ENCODE assay signal across 16 mouse cellular contexts in genomic region chr13:91157941-91158340, GRCm38 (mm10).
"Had no signal": no experiment of that assay in that cellular context is flagged by ENCODE, and none has a peak within 500 bp of the region (broad histone marks: within the 10 kb centered on the region; RNA-seq: fewer than 3 reads in every experiment).

No protein-coding gene starts in this region.

- DNase-seq: kidney, postnatal 25 days; layer of hippocampus, adult 9-11 months; liver, embryonic 13.5 days; lung, adult 2 months; lung, postnatal 14 days; lung, postnatal 4 days; thymus, adult 18-20 months; thymus, postnatal 14 days; thymus, postnatal 4 days had no signal

- H3K4me3 ChIP-seq: layer of hippocampus, adult 2 months; left cerebral cortex, adult 2 months; liver, embryonic 13.5 days; midbrain, embryonic 12.5 days; midbrain, embryonic 15.5 days; neural tube, embryonic 12.5 days; neural tube, embryonic 15.5 days had no signal

- H3K27ac ChIP-seq: kidney, postnatal 0 days; layer of hippocampus, adult 2 months; left cerebral cortex, adult 2 months; liver, embryonic 13.5 days; midbrain, embryonic 12.5 days; midbrain, embryonic 15.5 days; neural tube, embryonic 12.5 days; neural tube, embryonic 15.5 days had no signal

- ATAC-seq: midbrain, embryonic 15.5 days had no signal

- H3K36me3 ChIP-seq: liver, embryonic 13.5 days; midbrain, embryonic 12.5 days; midbrain, embryonic 15.5 days; neural tube, embryonic 12.5 days; neural tube, embryonic 15.5 days had no signal

- H3K4me1 ChIP-seq: liver, embryonic 13.5 days; midbrain, embryonic 12.5 days; midbrain, embryonic 15.5 days; neural tube, embryonic 12.5 days had no signal

- H3K27me3 ChIP-seq: liver, embryonic 13.5 days; midbrain, embryonic 12.5 days; midbrain, embryonic 15.5 days; neural tube, embryonic 12.5 days; neural tube, embryonic 15.5 days had no signal
